Mouse (Mus musculus): ENCODE measurements at regions not wholly inside any gene's neighbourhood (a gene's known extent, or its start where the extent isn't known, plus 50 kb on each side); places are given as distances from the start of the nearest gene placed in this dataset.

DNA sequence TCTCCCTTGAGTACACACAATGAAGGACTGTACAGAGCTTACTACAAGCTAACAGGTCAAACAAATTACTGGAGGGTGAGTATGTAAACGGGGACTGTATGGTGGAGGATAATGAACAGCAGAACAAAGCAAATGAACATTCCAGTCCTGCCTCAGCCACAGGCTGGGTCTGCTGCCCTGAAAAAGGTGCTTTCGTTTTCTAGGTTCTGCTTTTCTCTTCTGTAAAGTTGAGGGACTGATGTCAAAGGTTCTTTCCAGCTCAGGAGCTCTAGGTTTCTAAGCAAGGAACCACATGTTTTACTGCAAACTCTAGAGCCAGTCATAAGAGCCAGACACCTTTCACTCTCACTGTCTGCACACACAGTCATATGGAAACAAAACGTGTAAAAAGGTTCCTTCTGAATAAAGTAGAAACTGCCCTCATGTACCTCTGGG is 106.1 kb upstream of the Ahr start:
- TF ChIP-seq CTCF (IDR thresholded peaks at IDR 0.05; ENCODE audit: low read depth) (no peak), EP300 (IDR thresholded peaks at IDR 0.05; ENCODE audit: low read depth) (no peak)
